Mouse (Mus musculus): ENCODE results near the gene 4930512M02Rik. TPM values are rescaled to one million over a fixed set of nuclear protein-coding genes. Genes with fewer than 3 reads are reported as not detected.

The 4930512M02Rik gene
- polyA plus RNA-seq, 1 experiment: 1.5 TPM

- H3K4me3 ChIP-seq (ENCODE audit: control insufficient read depth, low read depth, low read length): no peak overlapping the region; the same call in 1 of the 2 replicates
- peaks cover 4% of the 10 kb centered on the region for H3K4me1 ChIP-seq (ENCODE audit: control insufficient read depth, insufficient read depth, low read length)
- H3K27me3 ChIP-seq (ENCODE audit: control insufficient read depth, insufficient read depth, low read length): no peaks in the 10 kb centered on the region
- H3K27ac ChIP-seq (ENCODE audit: control insufficient read depth, insufficient read depth, low read depth, low read length): no peak overlapping the region
- H3K36me3 ChIP-seq (ENCODE audit: control insufficient read depth, insufficient read depth, low read length): no peaks in the 10 kb centered on the region
- TF ChIP-seq CTCF (IDR thresholded peaks at IDR 0.05; ENCODE audit: control insufficient read depth, insufficient read depth, insufficient replicate concordance, low read depth, low read length) (no peak), POLR2A (IDR thresholded peaks at IDR 0.05; ENCODE audit: control insufficient read depth, low read depth, low read length) (no peak)
These were observed 71.4 kb downstream of the 4930512M02Rik start for GRCm38 (mm10) chr11:11556186-11556585.

- Histone ChIP-seq H3K27me3 (ENCODE audit: control insufficient read depth, insufficient read depth, low read length) (no peaks in the 10 kb centered on the region), H3K36me3 (ENCODE audit: control insufficient read depth, insufficient read depth, low read length) (no peaks in the 10 kb centered on the region), H3K4me3 (ENCODE audit: control insufficient read depth, low read depth, low read length) (no peak overlapping the region), H3K4me1 (ENCODE audit: control insufficient read depth, insufficient read depth, low read length) (peaks cover 4% of the 10 kb centered on the region), H3K27ac (ENCODE audit: control insufficient read depth, insufficient read depth, low read depth, low read length) (no peak overlapping the region)
- no peak for TF ChIP-seq CTCF (IDR thresholded peaks at IDR 0.05; ENCODE audit: control insufficient read depth, insufficient read depth, insufficient replicate concordance, low read depth, low read length)
- no peak for TF ChIP-seq POLR2A (IDR thresholded peaks at IDR 0.05; ENCODE audit: control insufficient read depth, low read depth, low read length)
These were observed 72.1 kb downstream of the 4930512M02Rik start for GRCm38 (mm10) chr11:11555563-11555962.

GRCm38 (mm10) chr11:11547597-11548240, 79.9 kb downstream of the 4930512M02Rik start:
- no peaks in the 10 kb centered on the region for H3K4me1 ChIP-seq (ENCODE audit: control insufficient read depth, insufficient read depth, low read length)
- H3K4me3 ChIP-seq (ENCODE audit: control insufficient read depth, low read depth, low read length): no peak overlapping the region
- H3K27ac ChIP-seq (ENCODE audit: control insufficient read depth, insufficient read depth, low read depth, low read length): no peak overlapping the region
- no peaks in the 10 kb centered on the region for H3K36me3 ChIP-seq (ENCODE audit: control insufficient read depth, insufficient read depth, low read length)
- TF ChIP-seq POLR2A (IDR thresholded peaks at IDR 0.05; ENCODE audit: control insufficient read depth, low read depth, low read length) (no peak), CTCF (IDR thresholded peaks at IDR 0.05; ENCODE audit: control insufficient read depth, insufficient read depth, insufficient replicate concordance, low read depth, low read length) (no peak)
- H3K27me3 ChIP-seq (ENCODE audit: control insufficient read depth, insufficient read depth, low read length): no peaks in the 10 kb centered on the region

GRCm38 (mm10) chr11:11546903-11547511, 80.6 kb downstream of the 4930512M02Rik start:
- Histone ChIP-seq H3K4me3 (ENCODE audit: control insufficient read depth, low read depth, low read length) (no peak overlapping the region), H3K27me3 (ENCODE audit: control insufficient read depth, insufficient read depth, low read length) (no peaks in the 10 kb centered on the region), H3K36me3 (ENCODE audit: control insufficient read depth, insufficient read depth, low read length) (no peaks in the 10 kb centered on the region), H3K4me1 (ENCODE audit: control insufficient read depth, insufficient read depth, low read length) (no peaks in the 10 kb centered on the region), H3K27ac (ENCODE audit: control insufficient read depth, insufficient read depth, low read depth, low read length) (no peak overlapping the region)
- TF ChIP-seq POLR2A (IDR thresholded peaks at IDR 0.05; ENCODE audit: control insufficient read depth, low read depth, low read length): no peak
- no peak for TF ChIP-seq CTCF (IDR thresholded peaks at IDR 0.05; ENCODE audit: control insufficient read depth, insufficient read depth, insufficient replicate concordance, low read depth, low read length)

GRCm38 (mm10) chr11:11545948-11546347, 81.7 kb downstream of the 4930512M02Rik start:
- H3K27ac ChIP-seq (ENCODE audit: control insufficient read depth, insufficient read depth, low read depth, low read length): no peak overlapping the region
- no peaks in the 10 kb centered on the region for H3K27me3 ChIP-seq (ENCODE audit: control insufficient read depth, insufficient read depth, low read length)
- no peak overlapping the region for H3K4me3 ChIP-seq (ENCODE audit: control insufficient read depth, low read depth, low read length)
- H3K36me3 ChIP-seq (ENCODE audit: control insufficient read depth, insufficient read depth, low read length): no peaks in the 10 kb centered on the region
- TF ChIP-seq POLR2A (IDR thresholded peaks at IDR 0.05; ENCODE audit: control insufficient read depth, low read depth, low read length) (no peak), CTCF (IDR thresholded peaks at IDR 0.05; ENCODE audit: control insufficient read depth, insufficient read depth, insufficient replicate concordance, low read depth, low read length) (no peak)
- no peaks in the 10 kb centered on the region for H3K4me1 ChIP-seq (ENCODE audit: control insufficient read depth, insufficient read depth, low read length)

Other genes with a start within 250 kb of the 4930512M02Rik start
- gene Spata48, start 165.7 kb downstream of the 4930512M02Rik start, polyA plus RNA-seq (2012; rRNA removed): 23.4 and 27.4 TPM in 2 replicates
- gene Zpbp, start 165.4 kb downstream of the 4930512M02Rik start, polyA plus RNA-seq (2012; rRNA removed): 58.0 and 68.7 TPM in 2 replicates
- gene Ikzf1, start 57.2 kb upstream of the 4930512M02Rik start, polyA plus RNA-seq (2012; rRNA removed): 0.48 and 1.7 TPM in 2 replicates
- gene Fignl1, start 181.1 kb upstream of the 4930512M02Rik start, polyA plus RNA-seq (2012; rRNA removed): 15.0 and 21.1 TPM in 2 replicates